Mouse (Mus musculus): ENCODE results near the gene Hfe2. TPM values are rescaled to one million over a fixed set of nuclear protein-coding genes. Genes with fewer than 3 reads are reported as not detected.

Gene Hfe2
- polyA plus RNA-seq, 1 experiment from 2014 or later, result 0.57 TPM

DNA sequence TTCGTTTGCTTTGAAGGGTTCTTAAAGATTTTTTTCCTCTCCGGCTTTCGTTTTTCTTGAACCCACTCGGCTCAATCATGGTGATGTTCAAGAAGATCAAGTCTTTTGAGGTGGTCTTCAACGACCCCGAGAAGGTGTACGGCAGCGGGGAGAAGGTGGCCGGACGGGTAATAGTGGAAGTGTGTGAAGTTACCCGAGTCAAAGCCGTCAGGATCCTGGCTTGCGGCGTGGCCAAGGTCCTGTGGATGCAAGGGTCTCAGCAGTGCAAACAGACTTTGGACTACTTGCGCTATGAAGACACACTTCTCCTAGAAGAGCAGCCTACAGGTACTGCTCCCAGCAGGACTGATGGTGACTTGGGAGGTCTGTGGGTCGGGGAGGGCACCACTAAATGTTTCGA lies 33.2 kb downstream of the Hfe2 start:
- H3K36me3 ChIP-seq (ENCODE audit: control insufficient read depth, insufficient read depth, low read length), result peaks cover 19% of the 10 kb centered on the region; the same call in 1 of the 2 replicates
- ATAC-seq (ENCODE audit: low read depth), result no peak
- peak overlapping the region; percentile 96 for H3K27ac ChIP-seq (ENCODE audit: low read length)
- H3K4me1 ChIP-seq (replicated peaks; ENCODE audit: control insufficient read depth, insufficient read depth, low read length), result peaks cover 42% of the 10 kb centered on the region
- H3K27me3 ChIP-seq (ENCODE audit: control insufficient read depth, insufficient read depth, low read depth, low read length), result no peaks in the 10 kb centered on the region
- no peaks in the 10 kb centered on the region for H3K9me3 ChIP-seq (ENCODE audit: control insufficient read depth, low read length)
- H3K4me3 ChIP-seq (ENCODE audit: low read length), result peak overlapping the region; percentile 88
- WGBS, result under 1% methylated on average over 17 of the region's 17 CpGs
- peak overlapping the region; percentile 66 for H3K4me2 ChIP-seq (ENCODE audit: low read depth, low read length)
- H3K9ac ChIP-seq (ENCODE audit: low read length), result peak overlapping the region; percentile 90

- Histone ChIP-seq H3K36me3 (ENCODE audit: control insufficient read depth, insufficient read depth, low read length) (peaks cover 19% of the 10 kb centered on the region; the same call in 1 of the 2 replicates), H3K27ac (ENCODE audit: low read length) (peak overlapping the region; percentile 96), H3K4me3 (ENCODE audit: low read length) (peak overlapping the region; percentile 88), H3K9ac (ENCODE audit: low read length) (peak overlapping the region; percentile 90), H3K9me3 (ENCODE audit: control insufficient read depth, low read length) (no peaks in the 10 kb centered on the region), H3K4me2 (ENCODE audit: low read depth, low read length) (peak overlapping the region; percentile 66), H3K27me3 (ENCODE audit: control insufficient read depth, insufficient read depth, low read depth, low read length) (no peaks in the 10 kb centered on the region), H3K4me1 (replicated peaks; ENCODE audit: control insufficient read depth, insufficient read depth, low read length) (peaks cover 42% of the 10 kb centered on the region)
- WGBS, result 14% methylated on average over 10 of the region's 10 CpGs
- ATAC-seq (ENCODE audit: low read depth), result no peak
Measured at GRCm38 (mm10) chr3:96558668-96559196, 33.8 kb downstream of the Hfe2 start.

- WGBS, result 62% methylated on average over 12 of the region's 12 CpGs
Measured at GRCm38 (mm10) chr3:96559398-96559910, 34.5 kb downstream of the Hfe2 start.

GRCm38 (mm10) chr3:96559911-96560850 lies 35.2 kb downstream of the Hfe2 start:
- Histone ChIP-seq H3K4me2 (ENCODE audit: low read depth, low read length) (peak overlapping the region; percentile 66), H3K4me1 (replicated peaks; ENCODE audit: control insufficient read depth, insufficient read depth, low read length) (peaks cover 43% of the 10 kb centered on the region), H3K9ac (ENCODE audit: low read length) (peak overlapping the region; percentile 90), H3K4me3 (ENCODE audit: low read length) (peak overlapping the region; percentile 88), H3K36me3 (ENCODE audit: control insufficient read depth, insufficient read depth, low read length) (peaks cover 19% of the 10 kb centered on the region; the same call in 1 of the 2 replicates), H3K27me3 (ENCODE audit: control insufficient read depth, insufficient read depth, low read depth, low read length) (no peaks in the 10 kb centered on the region), H3K27ac (ENCODE audit: low read length) (peak overlapping the region; percentile 68), H3K9me3 (ENCODE audit: control insufficient read depth, low read length) (no peaks in the 10 kb centered on the region)
- ATAC-seq (ENCODE audit: low read depth), result no peak
- 59% methylated on average over 23 of the region's 23 CpGs for WGBS

More at GRCm38 (mm10) chr3:96559398-96559910, 34.5 kb downstream of the Hfe2 start:
- ATAC-seq (ENCODE audit: low read depth), result no peak
- H3K4me3 ChIP-seq (ENCODE audit: low read length), result peak overlapping the region; percentile 88
- H3K27ac ChIP-seq (ENCODE audit: low read length), result peak overlapping the region; percentile 50
- no peaks in the 10 kb centered on the region for H3K9me3 ChIP-seq (ENCODE audit: control insufficient read depth, low read length)
- peaks cover 19% of the 10 kb centered on the region; the same call in 1 of the 2 replicates for H3K36me3 ChIP-seq (ENCODE audit: control insufficient read depth, insufficient read depth, low read length)
- peak overlapping the region; percentile 66 for H3K4me2 ChIP-seq (ENCODE audit: low read depth, low read length)
- peak overlapping the region; percentile 90 for H3K9ac ChIP-seq (ENCODE audit: low read length)
- H3K27me3 ChIP-seq (ENCODE audit: control insufficient read depth, insufficient read depth, low read depth, low read length), result no peaks in the 10 kb centered on the region
- peaks cover 46% of the 10 kb centered on the region for H3K4me1 ChIP-seq (replicated peaks; ENCODE audit: control insufficient read depth, insufficient read depth, low read length)

- Histone ChIP-seq H3K36me3 (ENCODE audit: control insufficient read depth, insufficient read depth, low read length) (peaks cover 19% of the 10 kb centered on the region; the same call in 1 of the 2 replicates), H3K4me2 (ENCODE audit: low read depth, low read length) (peak overlapping the region; percentile 66), H3K9me3 (ENCODE audit: control insufficient read depth, low read length) (no peaks in the 10 kb centered on the region), H3K4me1 (replicated peaks; ENCODE audit: control insufficient read depth, insufficient read depth, low read length) (peaks cover 36% of the 10 kb centered on the region), H3K9ac (ENCODE audit: low read length) (peak overlapping the region; percentile 90), H3K4me3 (ENCODE audit: low read length) (peak overlapping the region; percentile 88), H3K27me3 (ENCODE audit: control insufficient read depth, insufficient read depth, low read depth, low read length) (no peaks in the 10 kb centered on the region), H3K27ac (ENCODE audit: low read length) (peak overlapping the region; percentile 68)
- no peak for ATAC-seq (ENCODE audit: low read depth)
- WGBS, result 74% methylated on average over 9 of the region's 9 CpGs
Measured at GRCm38 (mm10) chr3:96560881-96561668, 36.1 kb downstream of the Hfe2 start.

GRCm38 (mm10) chr3:96561946-96562681 lies 37.1 kb downstream of the Hfe2 start:
- H3K27me3 ChIP-seq (ENCODE audit: control insufficient read depth, insufficient read depth, low read depth, low read length), result no peaks in the 10 kb centered on the region
- H3K36me3 ChIP-seq (ENCODE audit: control insufficient read depth, insufficient read depth, low read length), result peaks cover 19% of the 10 kb centered on the region; the same call in 1 of the 2 replicates
- H3K9me3 ChIP-seq (ENCODE audit: control insufficient read depth, low read length), result no peaks in the 10 kb centered on the region
- ATAC-seq (ENCODE audit: low read depth), result no peak
- H3K27ac ChIP-seq (ENCODE audit: low read length), result peak overlapping the region; percentile 42
- peaks cover 34% of the 10 kb centered on the region for H3K4me1 ChIP-seq (replicated peaks; ENCODE audit: control insufficient read depth, insufficient read depth, low read length)
- H3K9ac ChIP-seq (ENCODE audit: low read length), result peak overlapping the region; percentile 1; the same call in 1 of the 2 replicates
- H3K4me2 ChIP-seq (ENCODE audit: low read depth, low read length), result peak overlapping the region; percentile 66
- H3K4me3 ChIP-seq (ENCODE audit: low read length), result peak overlapping the region; percentile 5; the same call in 1 of the 2 replicates
- WGBS, result 32% methylated on average over 10 of the region's 10 CpGs

- Histone ChIP-seq H3K4me3 (ENCODE audit: low read length) (no peak overlapping the region), H3K36me3 (ENCODE audit: control insufficient read depth, insufficient read depth, low read length) (peaks cover 19% of the 10 kb centered on the region; the same call in 1 of the 2 replicates), H3K9ac (ENCODE audit: low read length) (no peak overlapping the region), H3K27me3 (ENCODE audit: control insufficient read depth, insufficient read depth, low read depth, low read length) (no peaks in the 10 kb centered on the region), H3K4me2 (ENCODE audit: low read depth, low read length) (no peak overlapping the region), H3K4me1 (replicated peaks; ENCODE audit: control insufficient read depth, insufficient read depth, low read length) (peaks cover 34% of the 10 kb centered on the region), H3K27ac (ENCODE audit: low read length) (peak overlapping the region; percentile 96), H3K9me3 (ENCODE audit: control insufficient read depth, low read length) (no peaks in the 10 kb centered on the region)
- ATAC-seq (ENCODE audit: low read depth), result no peak
- 86% methylated on average over 8 of the region's 8 CpGs for WGBS
Measured at GRCm38 (mm10) chr3:96563267-96563666, 38.3 kb downstream of the Hfe2 start.

DNA sequence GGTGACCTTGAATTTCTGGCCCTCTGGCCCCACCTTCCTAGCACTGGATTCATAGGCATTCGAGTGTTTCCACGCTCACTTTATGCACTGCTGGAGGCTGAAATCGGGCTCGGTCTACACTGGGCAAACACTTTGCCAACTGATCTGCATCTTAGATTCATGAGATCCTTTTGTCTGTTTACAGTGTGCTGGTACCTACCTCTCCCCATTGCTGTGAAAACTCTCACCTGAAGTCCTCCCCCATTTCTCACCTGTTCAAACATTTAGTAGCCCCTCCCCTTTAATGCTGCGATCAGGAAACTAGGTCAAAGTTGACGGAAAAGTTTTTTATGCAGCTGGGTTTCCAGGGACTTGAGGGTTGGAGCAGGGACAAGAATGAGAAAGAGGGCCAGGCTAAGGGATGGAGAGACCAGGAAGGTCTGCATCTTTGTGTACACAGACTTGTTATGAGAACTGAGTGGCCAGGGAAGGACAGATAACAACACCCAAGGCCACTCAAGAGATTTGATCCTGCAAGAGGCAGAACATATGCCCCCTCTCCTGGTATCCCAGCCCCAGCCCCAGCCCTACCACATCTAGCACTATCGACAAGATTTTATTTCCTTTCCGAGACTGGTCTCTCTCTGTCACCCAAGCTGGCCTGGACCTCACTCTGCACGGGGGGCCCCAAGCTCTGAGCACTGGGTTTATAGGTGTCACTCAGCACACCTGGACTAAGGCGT lies 39.1 kb downstream of the Hfe2 start:
- Histone ChIP-seq H3K4me1 (replicated peaks; ENCODE audit: control insufficient read depth, insufficient read depth, low read length) (peaks cover 34% of the 10 kb centered on the region), H3K4me2 (ENCODE audit: low read depth, low read length) (peak overlapping the region; percentile 34), H3K36me3 (ENCODE audit: control insufficient read depth, insufficient read depth, low read length) (peaks cover 19% of the 10 kb centered on the region; the same call in 1 of the 2 replicates), H3K27ac (ENCODE audit: low read length) (peak overlapping the region; percentile 96), H3K27me3 (ENCODE audit: control insufficient read depth, insufficient read depth, low read depth, low read length) (no peaks in the 10 kb centered on the region), H3K4me3 (ENCODE audit: low read length) (no peak overlapping the region), H3K9ac (ENCODE audit: low read length) (peak overlapping the region; percentile 40; the same call in 1 of the 2 replicates), H3K9me3 (ENCODE audit: control insufficient read depth, low read length) (no peaks in the 10 kb centered on the region)
- ATAC-seq (ENCODE audit: low read depth), result peak; percentile 78
- 27% methylated on average over 10 of the region's 10 CpGs for WGBS
